Mouse (Mus musculus): ENCODE measurements around the gene Ccnb1. TPM values are rescaled to one million over a fixed set of nuclear protein-coding genes. Genes with fewer than 3 reads are reported as not detected.

The Ccnb1 gene
- 253 and 272 TPM in 2 replicates for polyA plus RNA-seq (2016; fragmentation: Nextera tagmentation; extraction: Ambion mirVana)

DNA sequence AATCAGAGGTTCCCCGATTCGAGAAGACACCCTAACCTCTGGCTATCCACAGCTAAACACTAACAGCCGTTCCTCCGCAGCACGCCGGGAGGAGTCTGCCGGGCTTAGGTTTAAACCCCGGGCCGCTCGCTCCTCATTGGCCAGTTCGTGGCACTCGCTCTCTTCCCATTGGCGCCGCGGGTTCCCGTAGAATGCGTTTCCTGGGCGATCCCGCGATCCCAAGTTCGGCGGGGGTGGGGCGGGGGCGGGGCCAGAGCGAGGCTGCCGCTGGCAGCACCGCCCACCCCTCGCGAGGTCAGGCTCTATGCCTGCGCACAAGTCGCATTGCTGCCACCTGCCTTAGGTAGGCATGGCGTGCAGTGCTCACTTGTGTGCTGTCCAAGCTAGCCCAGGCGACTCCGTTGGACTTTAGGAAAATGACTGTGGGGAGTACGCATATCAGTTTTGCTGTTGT lies at the start of gene Ccnb1:
Ccnb1 (minus strand) TSS at position 157 of the 454 bp plus-strand sequence.
- Histone ChIP-seq H3K9ac (peak within 1 kb of the TSS; percentile 72), H3K4me2 (replicated peaks) (peak within 1 kb of the TSS; percentile 69), H3K4me3 (peak within 1 kb of the TSS; percentile 67), H3K27me3 (no peaks in the 10 kb centered on the region), H3K9me3 (no peaks in the 10 kb centered on the region), H3K36me3 (peaks cover 27% of the 10 kb centered on the region), H3K27ac (peak within 1 kb of the TSS; percentile 67), H3K4me1 (peaks cover 16% of the 10 kb centered on the region)
- WGBS = under 1% methylated on average over 35 of the region's 35 CpGs
- peak; percentile 97 for ATAC-seq (ENCODE audit: insufficient number of reproducible peaks, insufficient read depth, low FRiP score, low TSS enrichment)

DNA sequence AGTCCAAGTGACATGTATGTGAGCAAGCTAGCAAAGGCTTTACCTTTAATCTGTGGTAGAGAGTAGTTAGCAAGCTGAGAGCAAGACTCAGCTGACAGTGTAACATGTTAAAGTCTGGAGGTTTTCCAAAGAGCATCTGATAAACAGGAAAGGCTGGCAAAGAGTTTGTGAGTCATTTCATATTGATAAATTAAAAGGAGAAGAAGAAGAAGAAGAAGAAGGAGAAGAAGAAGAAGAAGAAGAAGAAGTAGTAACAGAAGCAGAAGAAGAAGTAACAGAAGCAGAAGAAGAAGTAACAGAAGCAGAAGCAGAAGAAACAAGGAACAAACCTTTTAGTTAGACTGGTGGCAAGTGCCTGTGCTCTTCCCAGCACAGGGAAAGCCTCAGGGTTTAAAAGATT lies 48.4 kb upstream of the Ccnb1 start:
- Histone ChIP-seq H3K36me3 (no peaks in the 10 kb centered on the region), H3K9me3 (no peaks in the 10 kb centered on the region), H3K27ac (no peak overlapping the region), H3K4me1 (peaks cover 17% of the 10 kb centered on the region), H3K27me3 (no peaks in the 10 kb centered on the region), H3K9ac (no peak overlapping the region), H3K4me3 (no peak overlapping the region), H3K4me2 (replicated peaks) (no peak overlapping the region)
- ATAC-seq (ENCODE audit: insufficient number of reproducible peaks, insufficient read depth, low FRiP score, low TSS enrichment) = no peak

DNA sequence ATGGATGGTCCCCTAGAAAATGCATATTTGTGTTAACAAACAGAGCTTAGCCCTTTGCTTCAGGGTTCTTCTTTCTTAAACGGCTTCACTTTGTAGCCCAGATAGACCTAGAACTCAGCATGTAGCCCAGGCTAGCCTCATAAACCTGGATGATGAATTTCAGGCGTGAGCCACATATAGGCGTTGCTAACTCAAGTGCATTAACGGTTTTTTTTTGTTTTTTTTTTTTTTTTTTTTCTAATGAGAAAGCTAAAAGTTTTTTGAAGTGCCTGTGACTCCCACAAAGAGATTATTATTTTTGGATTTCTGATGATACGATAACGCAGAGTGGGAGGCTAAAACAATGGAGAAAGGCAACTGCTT lies 47.3 kb upstream of the Ccnb1 start:
- no peaks in the 10 kb centered on the region for H3K27me3 ChIP-seq
- ATAC-seq (ENCODE audit: insufficient number of reproducible peaks, insufficient read depth, low FRiP score, low TSS enrichment) = no peak
- H3K4me2 ChIP-seq (replicated peaks) = no peak overlapping the region
- 56% methylated on average over 6 of the region's 6 CpGs for WGBS
- no peak overlapping the region for H3K27ac ChIP-seq
- no peak overlapping the region for H3K9ac ChIP-seq
- H3K36me3 ChIP-seq = no peaks in the 10 kb centered on the region
- H3K9me3 ChIP-seq = no peaks in the 10 kb centered on the region
- H3K4me1 ChIP-seq = peaks cover 17% of the 10 kb centered on the region
- H3K4me3 ChIP-seq = 0 out of 2 replicates have a peak overlapping the region, but pooled peaks have one; percentile 96

DNA sequence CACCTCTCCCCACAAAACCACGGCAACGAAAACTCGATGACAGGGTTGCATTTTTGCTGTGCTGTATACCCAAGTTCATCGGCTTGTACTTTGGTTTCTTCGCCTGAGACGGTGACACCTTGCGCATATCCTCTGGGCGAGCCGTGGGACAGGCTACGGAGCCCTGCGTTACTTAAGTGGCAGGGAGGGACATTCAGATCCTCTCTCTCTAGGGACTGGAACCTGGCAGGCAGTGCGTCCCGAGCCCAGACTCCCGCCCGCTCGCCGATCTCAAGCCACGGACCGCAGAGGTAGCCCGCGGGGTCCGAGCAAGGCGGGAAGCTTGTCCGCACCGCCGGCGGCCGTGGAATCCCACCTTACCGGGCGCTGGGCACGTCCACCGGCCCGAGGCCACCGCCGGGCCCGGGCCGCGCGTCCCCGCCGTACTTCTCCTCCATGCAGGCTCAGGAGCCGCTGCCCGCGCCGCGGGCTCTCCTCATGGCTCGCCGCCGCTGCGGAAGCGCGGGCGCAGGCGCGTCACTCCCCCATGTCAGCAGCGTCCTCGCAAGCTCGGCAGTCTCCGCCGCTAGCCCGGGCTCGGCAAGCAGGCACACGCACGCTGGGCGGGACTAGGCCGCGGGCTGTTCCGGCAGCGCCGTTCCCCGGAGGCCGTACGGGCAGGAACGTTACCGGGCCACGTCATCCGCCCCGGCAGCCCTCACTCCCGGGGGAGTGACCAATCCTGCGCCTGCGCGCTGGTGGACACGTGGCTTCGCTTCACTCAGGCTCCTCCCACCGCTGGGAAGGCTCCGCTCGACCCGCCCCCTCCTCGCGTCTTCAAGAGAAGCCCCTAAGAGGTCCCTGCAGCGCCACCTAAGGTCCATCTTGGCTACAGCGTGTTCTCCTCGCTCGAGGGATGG lies 46.6 kb upstream of the Ccnb1 start, which contains the start of gene Slc30a5:
Slc30a5 (minus strand) TSS at position 687 of the 899 bp plus-strand sequence.
- H3K27me3 ChIP-seq = no peaks in the 10 kb centered on the region
- peak within 1 kb of the TSS; percentile 95 for H3K9ac ChIP-seq
- H3K9me3 ChIP-seq = no peaks in the 10 kb centered on the region
- H3K27ac ChIP-seq = peak within 1 kb of the TSS; percentile 88
- peak within 1 kb of the TSS; percentile 74 for H3K4me2 ChIP-seq (replicated peaks)
- H3K36me3 ChIP-seq = peaks cover 2% of the 10 kb centered on the region; the same call in 1 of the 2 replicates
- peaks cover 17% of the 10 kb centered on the region for H3K4me1 ChIP-seq
- peak; percentile 95 for ATAC-seq (ENCODE audit: insufficient number of reproducible peaks, insufficient read depth, low FRiP score, low TSS enrichment)
- H3K4me3 ChIP-seq = peak within 1 kb of the TSS; percentile 96
- WGBS = under 1% methylated on average over 86 of the region's 94 CpGs

DNA sequence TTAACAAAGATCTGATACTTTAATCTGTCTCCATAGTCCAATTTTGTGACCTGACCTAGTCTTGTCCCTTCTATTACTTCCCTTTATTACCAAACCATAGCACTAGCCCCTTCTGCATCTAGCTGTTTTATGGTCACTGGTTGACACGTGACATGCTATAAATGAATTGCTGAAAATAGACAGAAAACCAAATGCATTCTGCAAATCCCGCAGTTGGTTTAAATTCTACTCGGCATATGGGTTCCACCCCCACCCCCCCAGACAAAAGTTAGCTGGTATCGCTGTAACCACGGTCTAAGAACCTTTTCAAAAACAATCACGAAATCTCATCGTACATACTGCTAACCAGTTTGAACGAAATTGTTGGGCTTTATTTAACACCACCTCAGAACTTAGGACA lies 45.8 kb upstream of the Ccnb1 start:
- Histone ChIP-seq H3K4me3 (peak overlapping the region; percentile 96), H3K9me3 (no peaks in the 10 kb centered on the region), H3K4me1 (peaks cover 17% of the 10 kb centered on the region), H3K27ac (no peak overlapping the region), H3K27me3 (no peaks in the 10 kb centered on the region), H3K4me2 (replicated peaks) (peak overlapping the region; percentile 74), H3K36me3 (peaks cover 8% of the 10 kb centered on the region; the same call in 1 of the 2 replicates), H3K9ac (peak overlapping the region; percentile 95)
- ATAC-seq (ENCODE audit: insufficient number of reproducible peaks, insufficient read depth, low FRiP score, low TSS enrichment) = no peak
- WGBS = 8% methylated on average over 8 of the region's 8 CpGs

DNA sequence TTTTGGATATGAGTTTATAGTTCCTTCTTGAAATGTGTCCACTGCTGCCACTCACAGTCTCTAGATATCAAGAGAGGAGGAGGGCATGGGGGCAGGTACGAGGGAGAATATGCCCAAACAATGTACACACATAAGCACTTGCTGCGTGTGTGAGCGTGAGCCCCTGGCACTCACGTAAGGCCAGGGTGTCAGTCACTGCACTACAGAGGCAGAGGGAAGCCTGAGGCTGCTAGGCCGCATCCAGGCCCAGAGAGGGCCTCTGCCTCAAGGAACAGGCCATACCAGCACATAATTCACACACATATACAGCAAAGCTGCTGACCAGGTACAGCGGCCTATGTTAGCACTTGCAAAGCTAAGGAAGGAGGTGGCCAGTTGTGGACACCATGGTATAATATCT lies 44.8 kb upstream of the Ccnb1 start:
- Histone ChIP-seq H3K27me3 (no peaks in the 10 kb centered on the region), H3K27ac (no peak overlapping the region), H3K4me3 (no peak overlapping the region), H3K9me3 (no peaks in the 10 kb centered on the region), H3K36me3 (peaks cover 14% of the 10 kb centered on the region; the same call in 1 of the 2 replicates), H3K4me2 (replicated peaks) (peak overlapping the region; percentile 74), H3K9ac (no peak overlapping the region), H3K4me1 (peaks cover 17% of the 10 kb centered on the region)
- no peak for ATAC-seq (ENCODE audit: insufficient number of reproducible peaks, insufficient read depth, low FRiP score, low TSS enrichment)
- WGBS = 88% methylated on average over 6 of the region's 6 CpGs

DNA sequence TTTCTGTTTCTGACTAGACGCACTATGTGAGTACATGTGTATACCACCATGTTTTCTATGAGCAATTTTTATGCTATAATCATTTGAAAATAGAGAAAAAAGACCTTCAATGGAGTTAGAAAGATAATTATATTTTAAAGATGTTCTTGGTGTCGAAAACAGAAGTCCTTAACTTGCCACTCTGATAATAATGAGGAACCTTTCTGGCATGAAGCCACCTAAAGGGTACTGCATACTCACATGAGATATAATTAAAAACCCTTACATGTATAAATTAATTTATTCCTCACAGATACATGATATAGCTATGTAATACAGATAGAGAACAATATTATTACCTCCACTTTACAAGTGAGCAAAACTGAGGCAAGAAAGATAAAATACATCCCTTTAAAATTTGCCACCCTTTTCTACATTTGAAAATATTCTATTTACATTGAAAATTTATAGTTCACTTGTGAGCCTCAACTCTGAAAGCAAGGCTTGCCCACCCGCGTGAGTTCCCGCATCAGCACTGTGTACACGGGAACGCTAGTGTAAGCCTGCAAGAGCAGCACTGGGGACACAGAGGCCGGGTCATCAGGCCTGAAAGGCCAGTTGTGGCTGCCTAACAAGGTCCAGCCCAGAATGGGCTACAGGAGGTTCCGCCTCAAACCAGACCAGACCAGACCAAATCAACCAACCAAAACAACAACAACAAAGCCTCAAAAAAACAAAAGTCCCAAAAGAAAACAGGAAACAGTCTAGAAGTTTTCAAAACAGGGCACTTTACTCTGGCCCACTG lies 39.4 kb upstream of the Ccnb1 start:
- 91% methylated on average over 9 of the region's 9 CpGs for WGBS
- H3K27ac ChIP-seq = no peak overlapping the region
- H3K4me1 ChIP-seq = peaks cover 2% of the 10 kb centered on the region; the same call in 1 of the 2 replicates
- no peak overlapping the region for H3K9ac ChIP-seq
- H3K4me3 ChIP-seq = no peak overlapping the region
- H3K4me2 ChIP-seq (replicated peaks) = no peak overlapping the region
- peaks cover 41% of the 10 kb centered on the region for H3K36me3 ChIP-seq
- no peaks in the 10 kb centered on the region for H3K27me3 ChIP-seq
- ATAC-seq (ENCODE audit: insufficient number of reproducible peaks, insufficient read depth, low FRiP score, low TSS enrichment) = no peak
- H3K9me3 ChIP-seq = no peaks in the 10 kb centered on the region

DNA sequence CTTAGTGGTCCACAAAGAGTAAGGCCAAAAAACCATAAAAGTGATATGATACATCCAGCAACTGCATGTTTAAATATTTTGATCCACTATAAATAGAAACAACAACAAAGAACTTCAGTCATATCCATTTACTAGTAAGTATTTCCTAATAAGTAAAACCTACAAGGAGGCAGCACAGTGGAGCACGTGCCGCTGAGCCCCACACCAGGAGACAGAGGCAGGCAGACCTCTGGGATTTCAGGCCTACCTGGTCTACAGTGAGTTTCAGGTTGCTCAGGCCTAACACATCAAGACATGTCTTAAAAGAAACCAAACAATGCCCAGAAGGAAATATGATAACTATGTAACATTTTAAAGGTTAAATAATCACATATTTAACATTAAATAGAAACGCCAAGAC lies 38.5 kb upstream of the Ccnb1 start:
- H3K4me1 ChIP-seq = no peaks in the 10 kb centered on the region
- WGBS = 95% methylated on average over 3 of the region's 3 CpGs
- ATAC-seq (ENCODE audit: insufficient number of reproducible peaks, insufficient read depth, low FRiP score, low TSS enrichment) = no peak
- no peak overlapping the region for H3K4me2 ChIP-seq (replicated peaks)
- no peak overlapping the region for H3K4me3 ChIP-seq
- H3K9me3 ChIP-seq = no peaks in the 10 kb centered on the region
- peaks cover 46% of the 10 kb centered on the region for H3K36me3 ChIP-seq
- H3K27ac ChIP-seq = no peak overlapping the region
- no peak overlapping the region for H3K9ac ChIP-seq
- no peaks in the 10 kb centered on the region for H3K27me3 ChIP-seq

DNA sequence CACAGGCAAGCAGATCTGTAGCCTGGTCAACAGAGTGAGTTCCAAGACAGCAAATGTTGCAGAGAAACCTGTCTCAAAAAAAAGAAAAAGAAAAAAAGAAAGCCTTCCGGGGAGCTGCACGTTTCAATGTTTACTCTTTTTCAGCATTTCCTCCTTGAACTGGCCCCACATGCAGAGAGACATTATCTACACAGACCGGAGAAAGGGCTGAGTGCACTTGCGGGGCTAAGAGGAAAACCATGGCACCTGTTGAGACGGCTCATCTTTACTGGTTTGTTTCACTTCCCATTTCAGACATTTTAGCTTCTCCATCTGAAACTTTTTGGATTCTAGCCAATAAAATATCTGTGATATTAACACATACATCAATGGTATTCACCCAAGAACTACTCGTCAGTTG lies 37.9 kb upstream of the Ccnb1 start:
- H3K27ac ChIP-seq = no peak overlapping the region
- H3K36me3 ChIP-seq = peaks cover 51% of the 10 kb centered on the region
- ATAC-seq (ENCODE audit: insufficient number of reproducible peaks, insufficient read depth, low FRiP score, low TSS enrichment) = no peak
- no peaks in the 10 kb centered on the region for H3K9me3 ChIP-seq
- H3K27me3 ChIP-seq = no peaks in the 10 kb centered on the region
- H3K9ac ChIP-seq = no peak overlapping the region
- H3K4me2 ChIP-seq (replicated peaks) = no peak overlapping the region
- H3K4me1 ChIP-seq = no peaks in the 10 kb centered on the region
- no peak overlapping the region for H3K4me3 ChIP-seq
- WGBS = 89% methylated on average over 6 of the region's 6 CpGs

DNA sequence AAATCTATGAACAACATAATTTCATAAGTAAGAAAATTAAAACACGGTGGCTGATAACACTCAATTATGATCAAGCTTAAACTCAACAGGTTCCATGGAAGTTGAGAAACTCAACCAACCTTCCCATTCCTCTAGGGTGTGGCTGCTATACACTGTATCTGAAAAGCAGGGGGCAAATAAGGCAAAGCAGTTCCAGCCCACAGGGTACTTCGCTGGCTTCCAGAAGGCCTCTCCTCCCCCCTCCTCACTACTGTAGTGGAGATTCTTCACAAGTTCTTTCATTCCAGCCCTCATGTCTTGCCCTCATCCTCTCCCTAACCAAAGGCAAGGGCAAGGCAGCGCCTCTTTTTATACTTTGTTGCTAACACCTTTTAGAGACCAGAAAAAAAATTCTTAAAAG lies 37.5 kb upstream of the Ccnb1 start:
- no peaks in the 10 kb centered on the region for H3K27me3 ChIP-seq
- ATAC-seq (ENCODE audit: insufficient number of reproducible peaks, insufficient read depth, low FRiP score, low TSS enrichment) = no peak
- H3K4me2 ChIP-seq (replicated peaks) = no peak overlapping the region
- WGBS = 94% methylated on average over 3 of the region's 3 CpGs
- H3K4me3 ChIP-seq = no peak overlapping the region
- peaks cover 53% of the 10 kb centered on the region for H3K36me3 ChIP-seq
- no peak overlapping the region for H3K27ac ChIP-seq
- H3K4me1 ChIP-seq = no peaks in the 10 kb centered on the region
- no peak overlapping the region for H3K9ac ChIP-seq
- no peaks in the 10 kb centered on the region for H3K9me3 ChIP-seq

DNA sequence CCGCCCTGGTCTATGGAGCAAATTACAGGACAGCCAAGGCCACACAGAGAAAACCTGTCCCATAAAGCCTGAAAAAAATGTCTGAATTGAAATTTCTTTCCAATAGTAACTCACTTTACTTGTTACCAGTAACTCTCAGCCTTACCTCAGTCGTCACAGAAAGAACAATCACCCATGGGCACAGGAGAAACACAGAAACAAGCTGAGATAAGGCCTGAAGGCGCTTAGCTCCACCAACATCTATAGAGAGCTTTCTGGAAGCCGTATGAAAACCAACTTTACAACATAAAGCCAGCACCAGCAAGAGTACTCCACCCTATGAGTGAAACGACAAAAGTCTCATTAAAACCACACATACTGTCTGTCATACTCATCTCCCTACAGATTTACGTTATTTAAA lies 28.1 kb upstream of the Ccnb1 start:
- Histone ChIP-seq H3K9me3 (no peaks in the 10 kb centered on the region), H3K27me3 (no peaks in the 10 kb centered on the region), H3K27ac (no peak overlapping the region), H3K36me3 (peaks cover 67% of the 10 kb centered on the region), H3K4me2 (replicated peaks) (no peak overlapping the region), H3K9ac (no peak overlapping the region), H3K4me1 (no peaks in the 10 kb centered on the region), H3K4me3 (no peak overlapping the region)
- 92% methylated on average over 6 of the region's 6 CpGs for WGBS
- no peak for ATAC-seq (ENCODE audit: insufficient number of reproducible peaks, insufficient read depth, low FRiP score, low TSS enrichment)

Measured in embryonic facial prominence, embryonic 12.5 days (tissue).